ENCODE assay signal across 18 mouse cellular contexts in the genomic region with DNA sequence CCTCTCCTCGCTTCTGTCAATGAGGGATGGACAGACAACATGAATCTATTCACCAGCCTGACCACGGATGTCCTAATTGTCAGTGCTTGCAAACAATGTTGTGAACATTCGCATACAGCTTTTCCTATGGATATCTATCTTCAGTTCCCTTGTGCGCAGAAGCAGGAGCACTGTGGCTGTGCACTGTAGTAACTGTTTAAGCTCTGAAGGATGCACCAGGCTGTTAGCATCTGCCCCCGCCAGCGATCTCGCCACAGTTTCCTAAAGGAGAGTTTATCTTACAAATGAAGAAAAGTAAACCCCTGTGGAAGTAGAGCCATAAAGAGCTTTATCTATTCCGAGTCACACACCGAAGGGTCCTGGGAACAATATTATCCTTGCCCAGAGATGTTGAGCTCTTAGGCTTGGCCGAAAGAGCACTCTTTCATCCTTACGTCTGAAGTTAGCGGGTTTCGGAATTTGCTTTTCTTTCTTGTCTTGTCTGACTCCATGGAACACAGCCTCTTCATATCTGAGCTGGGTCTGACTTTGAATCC.
A peak's percentile ranks its signal among the peaks of the same experiment; 100 is the strongest.
DNase-seq lines count a peak whose midpoint lies in the region; ATAC-seq and TF ChIP-seq lines count a peak whose summit lies in the region.
"Had no signal": no experiment of that assay in that cellular context is flagged by ENCODE, and none has a peak within 500 bp of the region (broad histone marks: within the 10 kb centered on the region; RNA-seq: fewer than 3 reads in every experiment).

No protein-coding gene starts in this region.

- ATAC-seq in heart, embryonic 15.5 days (replicated peaks; ENCODE audit: insufficient number of reproducible peaks, insufficient read depth, low FRiP score, low read depth), result no peak
- no peak for ATAC-seq in lung, embryonic 16.5 days (ENCODE audit: low read depth)
- ATAC-seq: forebrain, embryonic 14.5 days; hindbrain, postnatal 0 days had no signal

- 62% methylated on average over 13 of the region's 13 CpGs for WGBS in heart, embryonic 15.5 days
- 64% methylated on average over 13 of the region's 13 CpGs for WGBS in lung, embryonic 16.5 days
- WGBS in small intestine, adult 2 months, result 57% methylated on average over 13 of the region's 13 CpGs
- WGBS in kidney, adult 2 months, result 93% methylated on average over 13 of the region's 13 CpGs

- H3K36me3 ChIP-seq in heart, embryonic 15.5 days, result no peaks in the 10 kb centered on the region
- H3K36me3 ChIP-seq in lung, embryonic 16.5 days (ENCODE audit: control insufficient read depth, insufficient read depth, low read length), result no peaks in the 10 kb centered on the region
- H3K36me3 ChIP-seq in small intestine, adult 2 months (ENCODE audit: control insufficient read depth, insufficient read depth, low read length), result no peaks in the 10 kb centered on the region
- no peaks in the 10 kb centered on the region for H3K36me3 ChIP-seq in kidney, adult 2 months (ENCODE audit: control insufficient read depth, insufficient read depth, low read length)
- H3K36me3 ChIP-seq: embryonic facial prominence, embryonic 15.5 days; forebrain, embryonic 10.5 days; hindbrain, embryonic 13.5 days had no signal

- peaks cover 12% of the 10 kb centered on the region for H3K4me1 ChIP-seq in heart, embryonic 15.5 days (replicated peaks)
- H3K4me1 ChIP-seq in lung, embryonic 16.5 days (replicated peaks; ENCODE audit: control insufficient read depth, insufficient read depth, low read length), result peaks cover 10% of the 10 kb centered on the region
- peaks cover 16% of the 10 kb centered on the region; the same call in 1 of the 2 replicates for H3K4me1 ChIP-seq in small intestine, adult 2 months (ENCODE audit: control insufficient read depth, insufficient read depth, insufficient read length, low read length)
- H3K4me1 ChIP-seq in kidney, adult 2 months (ENCODE audit: control insufficient read depth, insufficient read depth, low read length), result no peaks in the 10 kb centered on the region
- H3K4me1 ChIP-seq: forebrain, embryonic 10.5 days; hindbrain, embryonic 13.5 days had no signal

- H3K9me3 ChIP-seq in heart, embryonic 15.5 days (replicated peaks), result no peaks in the 10 kb centered on the region
- no peaks in the 10 kb centered on the region for H3K9me3 ChIP-seq in lung, embryonic 16.5 days (ENCODE audit: control insufficient read depth, low read length)
- H3K9me3 ChIP-seq: embryonic facial prominence, embryonic 15.5 days; forebrain, embryonic 10.5 days; hindbrain, embryonic 13.5 days had no signal

- no peak for TF ChIP-seq CTCF in small intestine, adult 2 months (IDR thresholded peaks at IDR 0.05; ENCODE audit: extremely low read depth, insufficient read length, insufficient replicate concordance, low read depth, low read length)
- TF ChIP-seq CTCF in kidney, adult 2 months (conservative IDR thresholded peaks at IDR 0.05; ENCODE audit: insufficient read depth, insufficient read length, low read depth, low read length), result no peak

- no peak overlapping the region for H3K4me3 ChIP-seq in heart, embryonic 15.5 days
- H3K4me3 ChIP-seq in lung, embryonic 16.5 days (ENCODE audit: low read length), result no peak overlapping the region
- H3K4me3 ChIP-seq in small intestine, adult 2 months (ENCODE audit: low read depth, low read length), result no peak overlapping the region
- H3K4me3 ChIP-seq in kidney, adult 2 months (ENCODE audit: insufficient read depth, low read depth, low read length), result no peak overlapping the region
- H3K4me3 ChIP-seq: embryonic facial prominence, embryonic 15.5 days; erythroblast, embryonic 14.5 days; forebrain, embryonic 10.5 days; hindbrain, embryonic 13.5 days had no signal

- H3K4me2 ChIP-seq in heart, embryonic 15.5 days, result peak overlapping the region; percentile 37; the same call in 1 of the 2 replicates
- no peak overlapping the region for H3K4me2 ChIP-seq in lung, embryonic 16.5 days (ENCODE audit: low read depth, low read length)
- H3K4me2 ChIP-seq: embryonic facial prominence, embryonic 15.5 days; hindbrain, embryonic 13.5 days had no signal

- H3K9ac ChIP-seq in heart, embryonic 15.5 days, result no peak overlapping the region
- H3K9ac ChIP-seq in lung, embryonic 16.5 days (ENCODE audit: low read length), result no peak overlapping the region
- H3K9ac ChIP-seq: embryonic facial prominence, embryonic 15.5 days; hindbrain, embryonic 13.5 days had no signal

- no peaks in the 10 kb centered on the region for H3K27me3 ChIP-seq in heart, embryonic 15.5 days
- H3K27me3 ChIP-seq in lung, embryonic 16.5 days (ENCODE audit: control insufficient read depth, insufficient read depth, low read depth, low read length), result no peaks in the 10 kb centered on the region
- no peaks in the 10 kb centered on the region for H3K27me3 ChIP-seq in small intestine, adult 2 months (ENCODE audit: control insufficient read depth, insufficient read depth, low read length)
- H3K27me3 ChIP-seq in kidney, adult 2 months (replicated peaks; ENCODE audit: control insufficient read depth, insufficient read depth, low read length), result no peaks in the 10 kb centered on the region
- H3K27me3 ChIP-seq: CH12.LX; embryonic facial prominence, embryonic 15.5 days; hindbrain, embryonic 13.5 days had no signal

- intact Hi-C loops in heart, postnatal 36 days (cut with DNase I), result no loop called here

- peak; percentile 66 for DNase-seq in heart, adult 11 months
- DNase-seq in heart, postnatal 4 days, result no peak
- no peak for DNase-seq in heart, postnatal 36 days
- DNase-seq in lung, adult 18-20 months, result no peak
- no peak for DNase-seq in kidney, adult 2 months
- DNase-seq: cerebellum, adult 11 months; cerebellum, adult 8-10 months; embryo, embryonic 11 days had no signal

- no peak overlapping the region for H3K27ac ChIP-seq in heart, embryonic 15.5 days
- H3K27ac ChIP-seq in lung, embryonic 16.5 days (ENCODE audit: low read length), result peak overlapping the region; percentile 68
- H3K27ac ChIP-seq in small intestine, adult 2 months (ENCODE audit: insufficient read depth, low read depth, low read length), result peak overlapping the region; percentile 54; the same call in 1 of the 2 replicates
- H3K27ac ChIP-seq in kidney, adult 2 months (ENCODE audit: insufficient read depth, low read depth, low read length), result no peak overlapping the region
- H3K27ac ChIP-seq: embryonic facial prominence, embryonic 15.5 days; forebrain, embryonic 10.5 days; hindbrain, embryonic 13.5 days; hindbrain, postnatal 0 days had no signal

- TF ChIP-seq POLR2A in small intestine, adult 2 months (IDR thresholded peaks at IDR 0.05; ENCODE audit: low read depth, low read length), result no peak
- no peak for TF ChIP-seq POLR2A in kidney, adult 2 months (IDR thresholded peaks at IDR 0.05; ENCODE audit: low read depth, low read length)

Comparison
In these comparisons a context has a peak if more than half of its experiments do, and no peak if none do; other contexts are left out.
1. H3K27ac ChIP-seq: peak in lung, embryonic 16.5 days (single experiment) and small intestine, adult 2 months (single experiment); none in heart, embryonic 15.5 days (single experiment) and kidney, adult 2 months (single experiment).